Mouse (Mus musculus): ENCODE measurements at regions not wholly inside any gene's neighbourhood (a gene's known extent, or its start where the extent isn't known, plus 50 kb on each side); places are given as distances from the start of the nearest gene placed in this dataset.

- DNase-seq (ENCODE audit: low read depth, low spot score), result no peak
Measured at GRCm38 (mm10) chrX:128585496-128586105, 849.2 kb upstream of the Cldn34c4 start.

DNA sequence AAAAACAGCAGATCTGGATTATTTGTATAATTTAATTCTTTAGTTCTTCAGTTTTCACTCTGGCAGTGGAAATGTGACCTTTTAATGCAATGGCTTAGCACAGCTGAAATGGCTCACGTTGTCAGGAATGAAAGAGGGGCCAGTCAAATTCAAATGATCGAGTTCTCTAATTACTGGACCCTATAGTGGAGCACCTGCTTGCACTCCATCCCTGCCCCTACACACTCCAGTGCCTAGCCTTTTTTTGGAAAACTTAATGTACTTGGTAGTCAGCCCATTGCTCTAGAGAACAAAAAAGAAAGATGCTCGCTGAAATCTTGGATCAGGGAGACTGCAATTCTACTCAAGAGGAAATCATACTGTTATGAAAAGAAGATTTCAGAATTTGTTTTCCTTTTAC, 841.0 kb upstream of the Cldn34c4 start:
- no peak for DNase-seq (ENCODE audit: low read depth, low spot score)

DNA sequence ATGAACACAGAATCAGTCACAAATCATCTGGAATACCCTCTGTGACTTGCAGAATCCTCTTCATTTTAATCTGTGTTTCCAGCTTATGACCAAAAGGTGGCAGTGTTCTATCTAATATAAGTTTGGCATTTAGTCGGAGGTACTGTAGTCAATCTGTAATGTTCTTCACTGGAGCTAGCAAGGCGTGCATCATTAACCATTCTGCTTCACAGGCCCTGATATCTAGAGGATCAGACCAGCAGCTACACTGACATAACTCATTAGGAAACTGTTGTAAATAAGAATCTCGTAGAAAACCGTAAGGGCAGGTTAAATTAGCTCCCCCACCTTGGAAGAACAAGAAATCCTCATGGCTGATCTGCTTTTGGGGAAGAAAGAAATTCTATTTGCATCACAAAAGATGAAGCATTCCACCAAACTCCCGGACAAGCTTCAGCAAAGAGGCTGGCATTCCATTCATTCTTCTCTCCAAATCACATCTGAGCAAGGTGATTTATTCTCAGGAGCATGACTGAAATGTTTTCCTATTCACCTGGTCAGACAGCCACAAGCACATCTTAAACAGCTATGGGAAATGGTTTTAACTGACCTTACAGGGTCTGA, 840.0 kb upstream of the Cldn34c4 start:
- DNase-seq (ENCODE audit: low read depth, low spot score), result peak; percentile 39
